Mouse (Mus musculus): ENCODE measurements around the gene Sos1. TPM values are rescaled to one million over a fixed set of nuclear protein-coding genes. Genes with fewer than 3 reads are reported as not detected.

Sos1 gene
- polyA plus RNA-seq, 1 experiment from 2014 or later: 3.9 TPM

DNA sequence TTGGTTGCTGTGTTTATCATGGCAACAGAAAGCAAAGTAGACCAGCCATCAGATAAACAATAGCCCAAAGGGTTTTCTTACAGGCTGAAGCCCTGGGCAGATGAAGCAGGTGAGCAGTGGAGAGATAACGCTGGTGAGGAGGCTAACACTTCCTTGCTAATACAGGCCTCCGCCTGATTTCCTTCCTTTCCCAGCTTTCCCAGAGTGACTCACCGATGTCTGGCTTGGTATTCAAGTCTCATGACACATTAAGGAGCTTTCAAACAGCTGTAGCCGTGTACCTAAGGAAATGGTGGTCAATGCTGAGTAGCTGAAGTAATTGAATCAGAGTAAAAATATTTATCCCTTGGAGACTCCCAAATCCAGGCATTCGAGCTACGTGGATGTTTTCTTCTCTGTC is 25.5 kb upstream of the Sos1 start:
- H3K27ac ChIP-seq (ENCODE audit: low read depth, low read length): no peak overlapping the region
- TF ChIP-seq CTCF (IDR thresholded peaks at IDR 0.05; ENCODE audit: low read depth): no peak
- ATAC-seq: peak; percentile 69
- H3K9ac ChIP-seq (ENCODE audit: low read depth, low read length): no peak overlapping the region
- H3K4me3 ChIP-seq (ENCODE audit: low read depth, low read length): no peak overlapping the region
- no peaks in the 10 kb centered on the region for H3K36me3 ChIP-seq (ENCODE audit: control insufficient read depth, insufficient read depth)
- no peaks in the 10 kb centered on the region for H3K9me3 ChIP-seq (ENCODE audit: control insufficient read depth)
- no peak overlapping the region for H3K4me2 ChIP-seq (replicated peaks; ENCODE audit: low read depth)
- WGBS: 69% methylated on average over 6 of the region's 6 CpGs
- H3K27me3 ChIP-seq (replicated peaks; ENCODE audit: control insufficient read depth, insufficient read depth, low read length): no peaks in the 10 kb centered on the region
- H3K4me1 ChIP-seq (replicated peaks; ENCODE audit: control insufficient read depth, insufficient read depth, low read length): no peaks in the 10 kb centered on the region

DNA sequence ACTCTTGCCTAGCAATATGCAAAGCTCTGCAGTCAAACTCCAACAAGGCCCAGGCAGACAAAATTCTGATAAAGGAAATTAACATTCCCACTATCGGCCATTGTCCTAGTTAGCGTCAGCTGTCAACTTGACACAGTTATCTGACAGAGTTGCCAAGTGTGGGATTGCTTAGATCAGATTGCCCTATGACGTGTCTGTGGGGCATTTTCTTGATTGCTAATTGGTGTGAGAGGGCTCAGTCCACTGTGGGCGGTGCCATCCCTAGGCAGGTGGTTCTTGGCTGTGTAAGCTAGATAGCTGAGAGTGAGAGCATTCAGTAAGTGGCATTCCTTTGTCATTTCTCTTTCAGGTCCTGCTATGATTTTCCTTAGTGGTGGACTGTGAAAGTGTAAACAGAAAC is 25.1 kb upstream of the Sos1 start:
- H3K4me2 ChIP-seq (replicated peaks; ENCODE audit: low read depth): no peak overlapping the region
- TF ChIP-seq CTCF (IDR thresholded peaks at IDR 0.05; ENCODE audit: low read depth): no peak
- H3K36me3 ChIP-seq (ENCODE audit: control insufficient read depth, insufficient read depth): no peaks in the 10 kb centered on the region
- no peaks in the 10 kb centered on the region for H3K9me3 ChIP-seq (ENCODE audit: control insufficient read depth)
- WGBS: 67% methylated on average over 4 of the region's 4 CpGs
- no peak overlapping the region for H3K9ac ChIP-seq (ENCODE audit: low read depth, low read length)
- no peak overlapping the region for H3K27ac ChIP-seq (ENCODE audit: low read depth, low read length)
- no peaks in the 10 kb centered on the region for H3K27me3 ChIP-seq (replicated peaks; ENCODE audit: control insufficient read depth, insufficient read depth, low read length)
- no peaks in the 10 kb centered on the region for H3K4me1 ChIP-seq (replicated peaks; ENCODE audit: control insufficient read depth, insufficient read depth, low read length)
- no peak overlapping the region for H3K4me3 ChIP-seq (ENCODE audit: low read depth, low read length)
- peak; percentile 83 for ATAC-seq

DNA sequence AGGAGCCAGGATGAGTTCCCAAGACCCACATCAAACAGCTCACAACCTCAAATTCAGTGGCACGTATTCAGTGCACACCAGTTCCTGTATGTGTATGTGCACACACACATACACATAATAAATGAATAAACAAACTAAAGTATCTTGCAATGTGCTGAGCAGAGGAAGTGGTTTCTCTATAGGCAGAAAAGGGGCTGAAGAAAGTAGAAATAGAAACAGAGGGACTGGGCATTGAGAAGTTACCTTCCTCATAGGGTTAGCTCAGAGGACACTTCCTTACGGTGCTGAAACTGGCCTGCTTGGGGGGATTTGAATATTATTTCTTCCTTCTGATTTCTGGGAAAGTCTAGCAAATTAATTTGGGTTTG is 21.5 kb upstream of the Sos1 start:
- Histone ChIP-seq H3K4me2 (replicated peaks; ENCODE audit: low read depth) (no peak overlapping the region), H3K27me3 (replicated peaks; ENCODE audit: control insufficient read depth, insufficient read depth, low read length) (no peaks in the 10 kb centered on the region), H3K4me3 (ENCODE audit: low read depth, low read length) (no peak overlapping the region), H3K27ac (ENCODE audit: low read depth, low read length) (no peak overlapping the region), H3K9ac (ENCODE audit: low read depth, low read length) (no peak overlapping the region), H3K4me1 (replicated peaks; ENCODE audit: control insufficient read depth, insufficient read depth, low read length) (no peaks in the 10 kb centered on the region), H3K36me3 (ENCODE audit: control insufficient read depth, insufficient read depth) (no peaks in the 10 kb centered on the region), H3K9me3 (ENCODE audit: control insufficient read depth) (no peaks in the 10 kb centered on the region)
- WGBS: 71% methylated on average over 2 of the region's 2 CpGs
- no peak for ATAC-seq
- no peak for TF ChIP-seq CTCF (IDR thresholded peaks at IDR 0.05; ENCODE audit: low read depth)

DNA sequence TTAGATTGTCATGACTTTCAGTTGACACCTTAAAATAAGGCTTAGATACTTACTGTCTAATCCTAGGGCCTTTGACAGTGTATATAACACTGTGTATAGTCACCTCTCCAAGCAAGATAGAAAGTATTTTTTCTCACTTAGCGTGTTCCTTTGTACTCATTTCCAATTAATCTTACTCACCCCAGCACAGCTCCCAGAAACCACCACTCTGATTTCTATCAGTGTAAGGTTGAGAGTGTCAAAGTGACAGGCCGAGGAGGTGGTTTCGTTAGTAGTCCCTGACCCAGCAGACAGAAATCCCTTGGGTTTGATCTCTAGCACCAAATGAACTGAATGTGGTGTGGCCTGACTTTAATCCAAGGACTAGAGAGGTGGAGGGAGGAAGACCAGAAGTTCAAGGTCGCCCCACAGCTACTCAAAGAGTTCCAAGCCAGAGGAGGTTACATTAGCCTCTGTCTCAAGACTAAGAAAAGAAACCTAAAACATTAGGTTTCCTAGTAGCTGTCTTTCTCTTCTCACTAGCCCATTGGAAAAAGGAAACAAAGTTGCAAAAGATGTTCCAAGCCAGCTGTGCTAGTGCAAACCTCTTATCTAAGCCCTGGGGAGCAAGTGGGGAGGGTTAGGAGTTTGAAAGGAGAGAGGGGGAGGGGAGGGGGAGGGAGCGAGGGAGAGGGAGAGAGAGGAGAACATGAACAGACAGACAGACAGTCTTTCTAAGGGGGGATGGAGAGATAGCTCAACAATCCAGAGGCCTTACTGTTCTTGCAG is 21.0 kb upstream of the Sos1 start:
- no peaks in the 10 kb centered on the region for H3K36me3 ChIP-seq (ENCODE audit: control insufficient read depth, insufficient read depth)
- no peak overlapping the region for H3K27ac ChIP-seq (ENCODE audit: low read depth, low read length)
- no peaks in the 10 kb centered on the region for H3K27me3 ChIP-seq (replicated peaks; ENCODE audit: control insufficient read depth, insufficient read depth, low read length)
- WGBS: 78% methylated on average over 5 of the region's 5 CpGs
- no peak overlapping the region for H3K4me2 ChIP-seq (replicated peaks; ENCODE audit: low read depth)
- no peak overlapping the region for H3K4me3 ChIP-seq (ENCODE audit: low read depth, low read length)
- TF ChIP-seq CTCF (IDR thresholded peaks at IDR 0.05; ENCODE audit: low read depth): no peak
- H3K4me1 ChIP-seq (replicated peaks; ENCODE audit: control insufficient read depth, insufficient read depth, low read length): no peaks in the 10 kb centered on the region
- H3K9me3 ChIP-seq (ENCODE audit: control insufficient read depth): no peaks in the 10 kb centered on the region
- ATAC-seq: no peak
- H3K9ac ChIP-seq (ENCODE audit: low read depth, low read length): no peak overlapping the region

DNA sequence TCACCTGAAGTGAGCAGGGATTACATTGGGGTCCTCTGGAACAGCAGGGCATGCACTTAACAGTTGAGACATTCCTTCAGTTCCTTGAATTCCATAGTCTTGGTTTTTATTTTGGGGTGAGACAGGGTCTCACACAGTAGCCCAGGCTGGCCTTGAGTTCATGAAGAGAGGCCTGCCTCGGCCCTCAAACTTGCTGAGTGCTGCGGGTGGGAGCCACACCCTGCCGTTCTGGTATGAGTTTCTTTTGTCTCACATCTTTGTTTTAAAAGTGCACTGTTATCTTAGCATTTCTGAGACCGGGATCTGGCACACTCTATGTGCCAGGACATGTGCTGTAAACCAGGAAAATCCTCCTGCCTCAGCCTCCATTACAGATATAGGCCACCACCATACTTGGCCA is 19.8 kb upstream of the Sos1 start:
- Histone ChIP-seq H3K27me3 (replicated peaks; ENCODE audit: control insufficient read depth, insufficient read depth, low read length) (no peaks in the 10 kb centered on the region), H3K4me3 (ENCODE audit: low read depth, low read length) (no peak overlapping the region), H3K9me3 (ENCODE audit: control insufficient read depth) (no peaks in the 10 kb centered on the region), H3K9ac (ENCODE audit: low read depth, low read length) (no peak overlapping the region), H3K27ac (ENCODE audit: low read depth, low read length) (no peak overlapping the region), H3K4me1 (replicated peaks; ENCODE audit: control insufficient read depth, insufficient read depth, low read length) (no peaks in the 10 kb centered on the region), H3K36me3 (ENCODE audit: control insufficient read depth, insufficient read depth) (no peaks in the 10 kb centered on the region), H3K4me2 (replicated peaks; ENCODE audit: low read depth) (no peak overlapping the region)
- WGBS: 63% methylated on average over 4 of the region's 4 CpGs
- TF ChIP-seq CTCF (IDR thresholded peaks at IDR 0.05; ENCODE audit: low read depth): no peak
- no peak for ATAC-seq

DNA sequence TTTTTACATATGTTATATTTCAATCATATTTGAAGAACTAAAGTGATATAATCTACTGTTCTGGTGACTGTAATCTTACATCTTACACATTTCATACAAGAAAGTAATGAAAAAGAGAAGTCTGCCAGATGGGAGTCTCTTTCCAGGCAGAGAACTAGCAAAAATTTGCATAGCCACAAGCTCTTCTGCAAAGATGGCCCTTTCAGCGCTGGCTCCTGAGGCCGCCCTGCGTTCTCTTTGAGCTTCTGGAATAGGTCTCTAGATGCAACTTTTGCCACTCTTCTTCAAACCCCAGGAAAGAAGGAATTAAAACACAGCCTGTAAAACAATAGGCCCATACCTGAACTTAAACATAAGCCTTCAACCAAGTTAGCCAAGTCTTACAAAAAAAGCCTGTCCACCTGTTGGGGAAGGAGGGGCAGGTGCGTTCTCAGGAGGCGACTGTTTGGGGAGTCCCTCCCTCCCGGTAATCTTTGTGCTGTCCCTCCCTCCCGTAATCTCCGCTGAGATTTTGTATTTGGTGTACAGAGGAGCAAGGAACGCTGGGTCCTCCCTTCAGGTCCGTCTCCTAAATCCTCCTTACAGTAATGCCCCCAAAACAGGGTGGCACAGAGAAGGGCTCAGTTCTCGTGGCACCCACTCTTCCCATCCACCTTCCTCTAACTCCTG is 18.5 kb upstream of the Sos1 start:
- H3K27ac ChIP-seq (ENCODE audit: low read depth, low read length): no peak overlapping the region
- H3K9ac ChIP-seq (ENCODE audit: low read depth, low read length): no peak overlapping the region
- H3K4me2 ChIP-seq (replicated peaks; ENCODE audit: low read depth): no peak overlapping the region
- no peak for TF ChIP-seq CTCF (IDR thresholded peaks at IDR 0.05; ENCODE audit: low read depth)
- H3K4me3 ChIP-seq (ENCODE audit: low read depth, low read length): no peak overlapping the region
- 61% methylated on average over 11 of the region's 11 CpGs for WGBS
- no peaks in the 10 kb centered on the region for H3K4me1 ChIP-seq (replicated peaks; ENCODE audit: control insufficient read depth, insufficient read depth, low read length)
- no peak for ATAC-seq
- no peaks in the 10 kb centered on the region for H3K36me3 ChIP-seq (ENCODE audit: control insufficient read depth, insufficient read depth)
- no peaks in the 10 kb centered on the region for H3K9me3 ChIP-seq (ENCODE audit: control insufficient read depth)
- no peaks in the 10 kb centered on the region for H3K27me3 ChIP-seq (replicated peaks; ENCODE audit: control insufficient read depth, insufficient read depth, low read length)
